Mouse (Mus musculus) monocyte, adult 2 months (primary cell): Measurements from ENCODE around the gene Enpp1.

Source experiments
- DNase-seq, 2 experiments: peaks; one replicate each; pipeline ENCODE4 v3.0.0; 2022; ENCODE audit warnings: low spot score in 2 of 2, low read depth in 1 of 2

Enpp1 gene

DNA sequence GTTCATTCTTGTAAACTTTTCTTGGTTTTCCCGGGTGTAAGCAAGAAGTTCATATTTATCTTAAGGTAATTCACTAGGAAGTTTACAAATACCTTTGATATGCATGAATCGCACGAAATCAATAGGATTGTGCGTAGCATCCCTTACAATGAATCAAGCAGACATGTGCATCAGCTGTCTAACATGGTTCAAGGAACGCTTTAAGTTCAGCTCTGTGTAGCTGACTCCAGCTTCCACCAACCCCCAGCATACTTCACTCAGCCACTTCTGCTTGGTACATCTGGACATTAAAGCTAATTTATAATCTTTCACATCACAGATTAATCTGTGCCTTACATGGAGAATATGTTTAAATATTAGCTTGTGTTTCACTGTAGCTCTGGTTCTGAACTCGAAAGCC, 113.3 kb downstream of the Enpp1 start:
- DNase-seq: no peak

DNA sequence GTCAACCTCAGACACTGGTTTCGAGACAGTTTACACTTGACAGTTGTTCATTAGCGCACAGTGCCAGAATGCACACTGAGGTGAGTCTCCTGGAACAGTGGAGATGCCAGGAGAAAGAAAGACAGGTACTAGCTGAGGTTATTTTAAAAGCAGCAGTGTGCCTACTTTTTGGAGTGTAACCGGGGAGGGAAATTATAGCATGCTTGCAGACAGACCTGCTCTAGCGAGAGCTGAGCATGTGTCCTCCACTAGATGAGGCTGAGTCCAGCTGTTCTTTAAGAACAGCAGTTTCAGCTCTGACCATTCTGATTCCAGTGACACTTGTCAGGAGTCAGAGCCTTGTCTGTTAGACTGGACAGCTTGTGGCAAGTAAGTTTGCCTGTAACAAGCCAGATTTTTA, 114.2 kb downstream of the Enpp1 start:
- DNase-seq: no peak

DNA sequence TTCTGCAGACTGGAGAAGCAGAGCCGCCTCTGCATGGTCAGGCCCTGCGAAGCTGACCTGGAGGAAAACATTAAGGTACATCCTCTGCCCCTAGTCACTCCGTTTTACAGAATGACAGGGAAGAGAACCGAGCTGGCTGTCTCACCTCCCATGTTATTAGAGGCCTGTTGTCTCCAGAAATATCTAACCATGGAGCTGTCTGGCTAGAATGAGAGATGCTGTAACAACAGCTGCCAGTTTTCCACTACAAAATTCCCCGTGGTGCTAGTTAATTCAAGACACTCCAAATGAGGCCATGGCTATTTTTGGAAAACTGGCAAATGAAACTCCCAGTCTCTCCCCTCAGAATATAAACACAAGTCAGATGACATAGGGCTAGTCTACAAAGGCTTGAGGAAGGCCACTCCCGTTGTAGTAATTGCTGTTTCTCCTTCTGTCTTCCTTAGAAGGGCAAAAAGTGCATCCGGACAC, 115.1 kb downstream of the Enpp1 start:
- no peak for DNase-seq

DNA sequence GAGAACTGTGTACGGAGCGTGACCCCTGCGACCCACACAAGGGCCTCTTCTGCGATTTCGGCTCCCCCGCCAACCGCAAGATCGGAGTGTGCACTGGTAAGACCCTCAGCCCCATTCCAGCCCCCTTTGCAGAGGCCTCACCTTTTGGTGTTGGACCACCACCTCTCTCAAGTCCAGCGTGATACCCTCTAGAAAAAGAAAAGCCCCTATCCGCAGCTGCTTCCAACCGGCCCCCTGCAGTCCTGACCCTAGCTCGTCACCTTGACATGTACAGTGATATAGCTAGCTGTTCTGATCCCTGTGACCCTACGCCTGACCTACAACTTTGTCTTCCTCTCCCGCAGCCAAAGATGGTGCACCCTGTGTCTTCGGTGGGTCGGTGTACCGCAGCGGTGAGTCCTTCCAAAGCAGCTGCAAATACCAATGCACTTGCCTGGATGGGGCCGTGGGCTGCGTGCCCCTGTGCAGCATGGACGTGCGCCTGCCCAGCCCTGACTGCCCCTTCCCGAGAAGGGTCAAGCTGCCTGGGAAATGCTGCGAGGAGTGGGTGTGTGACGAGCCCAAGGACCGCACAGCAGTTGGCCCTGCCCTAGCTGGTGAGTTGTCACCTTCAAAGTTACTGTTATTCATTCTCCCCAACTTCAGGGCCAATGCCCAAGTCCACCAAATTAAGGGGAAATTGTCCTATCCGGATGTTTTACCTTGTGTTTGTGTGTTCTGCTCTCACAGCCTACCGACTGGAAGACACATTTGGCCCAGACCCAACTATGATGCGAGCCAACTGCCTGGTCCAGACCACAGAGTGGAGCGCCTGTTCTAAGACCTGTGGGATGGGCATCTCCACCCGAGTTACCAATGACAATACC, 115.7 kb downstream of the Enpp1 start:
- DNase-seq: no peak

DNA sequence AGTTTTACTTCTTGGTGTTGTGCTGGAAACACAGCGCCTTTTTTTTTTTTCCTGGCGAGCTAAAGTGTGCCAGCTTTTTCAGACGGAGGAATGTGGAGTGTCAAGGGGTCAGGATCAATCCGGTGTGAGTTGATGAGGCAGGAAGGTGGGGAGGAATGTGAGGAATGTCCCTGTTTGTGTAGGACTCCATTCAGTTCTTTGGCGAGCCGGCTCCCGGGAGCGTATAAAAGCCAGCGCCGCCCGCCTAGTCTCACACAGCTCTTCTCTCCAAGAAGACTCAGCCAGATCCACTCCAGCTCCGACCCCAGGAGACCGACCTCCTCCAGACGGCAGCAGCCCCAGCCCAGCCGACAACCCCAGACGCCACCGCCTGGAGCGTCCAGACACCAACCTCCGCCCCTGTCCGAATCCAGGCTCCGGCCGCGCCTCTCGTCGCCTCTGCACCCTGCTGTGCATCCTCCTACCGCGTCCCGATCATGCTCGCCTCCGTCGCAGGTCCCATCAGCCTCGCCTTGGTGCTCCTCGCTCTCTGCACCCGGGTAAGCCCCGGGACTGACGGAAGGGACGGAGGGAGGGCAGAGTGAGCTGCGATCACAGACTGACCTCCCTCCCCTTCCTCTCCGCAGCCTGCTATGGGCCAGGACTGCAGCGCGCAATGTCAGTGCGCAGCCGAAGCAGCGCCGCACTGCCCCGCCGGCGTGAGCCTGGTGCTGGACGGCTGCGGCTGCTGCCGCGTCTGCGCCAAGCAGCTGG, 116.5 kb downstream of the Enpp1 start, which contains the start of gene Ccn2:
TSS of gene Ccn2 (plus strand) at position 193 of the 753 bp plus-strand sequence.
- DNase-seq: peak in 1 of 2 experiments; percentile 1

DNA sequence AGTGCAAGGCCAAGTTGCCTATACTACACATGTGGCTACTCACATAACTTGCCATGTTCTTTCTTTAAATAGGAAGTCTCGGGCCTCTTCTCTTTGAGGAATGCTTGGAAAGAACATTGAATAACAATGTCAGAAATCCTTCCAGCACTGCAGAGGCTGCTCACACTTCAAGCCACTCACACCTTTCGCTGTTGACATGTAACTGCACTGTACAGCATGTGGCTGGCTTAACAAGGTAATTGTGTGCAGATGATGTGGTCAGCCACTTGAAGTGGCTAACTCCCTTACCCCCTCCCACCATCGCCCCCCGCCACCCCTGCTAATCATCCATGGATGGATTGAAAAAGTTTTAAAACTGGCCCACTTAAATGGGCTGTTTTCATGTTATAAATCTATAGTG, 118.4 kb downstream of the Enpp1 start:
- DNase-seq: no peak

DNA sequence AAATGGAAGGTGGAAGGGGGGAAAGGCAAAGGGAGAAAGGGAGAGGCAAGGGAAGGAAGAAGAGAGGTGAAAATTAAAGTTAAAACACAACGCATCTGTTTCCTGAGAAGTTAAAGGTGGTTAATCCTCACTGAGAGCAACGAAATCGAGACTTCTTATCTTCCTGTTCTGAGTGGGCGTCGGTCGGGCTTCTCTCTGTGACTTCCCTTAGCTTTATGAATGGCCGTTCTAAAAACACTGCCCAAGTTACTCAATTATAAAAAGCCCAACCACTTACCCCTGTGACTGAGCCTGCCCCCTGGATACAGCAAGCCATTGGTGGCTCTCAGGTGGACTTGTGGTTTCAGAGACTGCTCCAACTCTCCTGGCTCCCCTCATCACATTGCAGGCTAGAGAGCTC, 119.0 kb downstream of the Enpp1 start:
- no peak for DNase-seq

DNA sequence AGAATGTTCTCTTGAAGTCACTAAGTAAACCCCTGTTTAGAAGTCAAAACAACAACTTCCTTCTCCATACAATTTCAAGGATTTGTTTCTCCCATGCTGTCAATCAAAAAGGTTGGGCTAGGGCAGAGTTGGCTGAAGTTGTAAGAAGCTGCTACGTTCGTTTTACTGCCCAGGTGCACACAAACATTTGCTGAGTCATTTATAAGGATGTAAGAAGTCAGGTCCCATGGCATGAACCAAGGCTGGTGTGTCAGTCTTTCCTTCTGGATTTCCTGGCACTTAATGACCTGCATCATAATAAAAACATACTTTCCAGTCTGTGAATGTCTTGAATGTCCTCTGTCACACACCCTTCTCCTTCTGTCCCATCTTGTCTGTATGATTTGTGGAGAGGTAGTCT, 119.6 kb downstream of the Enpp1 start:
- DNase-seq: no peak

DNA sequence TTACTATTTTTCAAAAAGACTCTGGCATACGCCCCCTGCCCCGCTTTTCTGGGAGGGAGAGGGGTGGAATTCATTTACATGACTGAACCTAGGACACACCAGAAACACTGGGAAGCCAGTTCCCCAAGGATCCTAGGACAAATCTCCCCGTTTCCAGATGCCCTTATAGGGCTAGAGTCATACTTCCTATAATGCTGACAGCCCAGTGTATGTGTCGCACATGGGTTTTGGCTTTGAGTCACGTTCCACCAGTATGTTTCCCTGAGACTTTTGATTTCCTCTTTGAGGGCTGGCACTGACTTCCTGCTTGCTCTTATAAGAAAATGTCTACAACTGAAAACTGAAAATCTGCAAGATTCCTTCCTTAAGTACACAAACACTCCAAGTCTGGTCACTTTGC, 120.2 kb downstream of the Enpp1 start:
- DNase-seq: no peak

DNA sequence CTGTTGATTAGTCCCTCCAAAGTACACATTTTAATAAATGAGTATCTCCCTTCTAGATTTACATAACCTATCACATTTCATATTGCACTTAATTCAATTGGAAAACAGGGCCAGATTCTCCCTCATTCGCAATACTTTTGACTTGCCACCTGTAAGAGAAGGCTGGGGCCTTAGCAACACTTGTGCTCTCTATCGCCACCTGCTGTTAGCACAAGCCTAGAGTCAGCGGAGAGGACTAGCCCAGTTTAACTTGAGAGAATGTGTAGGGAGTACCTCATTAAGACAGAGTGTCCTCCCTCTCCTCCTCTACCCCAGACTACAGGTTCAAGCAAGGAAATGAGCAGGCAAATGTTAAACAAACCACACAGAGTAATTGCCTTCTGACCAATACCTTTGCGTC, 120.8 kb downstream of the Enpp1 start:
- DNase-seq: peak in 1 of 2 experiments; percentile 24

DNA sequence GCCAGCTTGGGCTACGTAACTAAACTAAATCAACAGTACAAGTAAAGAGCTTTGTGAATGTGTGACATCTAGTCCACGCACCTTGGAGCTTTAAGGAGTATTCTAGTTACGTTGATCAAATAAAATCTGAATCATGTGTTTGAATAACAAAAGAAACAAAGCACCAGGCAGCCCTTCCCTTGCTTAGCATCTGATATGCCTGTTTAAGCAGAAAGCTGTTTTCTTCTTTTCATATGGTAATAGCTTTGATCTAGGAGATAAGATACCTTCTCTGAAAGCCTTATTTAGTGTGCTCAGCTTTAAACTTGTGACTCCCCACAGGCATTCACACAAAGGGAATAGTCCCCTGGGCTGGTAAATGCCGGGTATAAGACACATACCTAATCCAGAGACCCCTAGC, 121.4 kb downstream of the Enpp1 start:
- no peak for DNase-seq

DNA sequence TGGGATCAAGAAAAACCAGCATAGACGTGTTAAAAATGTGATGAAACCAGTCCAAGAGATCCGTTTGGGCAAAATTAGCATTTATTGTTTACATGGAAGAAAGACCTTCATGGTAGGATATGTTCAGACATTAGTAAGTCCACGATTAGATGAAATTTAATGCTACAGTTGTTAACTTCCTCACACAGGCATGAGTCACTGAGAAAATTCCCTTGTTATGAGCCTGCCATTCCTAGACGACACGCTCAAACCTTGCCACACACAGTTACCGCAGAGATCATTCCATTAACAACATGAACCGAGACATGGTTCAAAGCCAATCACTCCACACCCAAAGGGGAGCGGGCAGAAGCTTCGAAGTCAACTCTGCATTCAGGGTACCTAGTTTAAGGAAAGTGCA, 122.7 kb downstream of the Enpp1 start:
- DNase-seq: no peak

DNA sequence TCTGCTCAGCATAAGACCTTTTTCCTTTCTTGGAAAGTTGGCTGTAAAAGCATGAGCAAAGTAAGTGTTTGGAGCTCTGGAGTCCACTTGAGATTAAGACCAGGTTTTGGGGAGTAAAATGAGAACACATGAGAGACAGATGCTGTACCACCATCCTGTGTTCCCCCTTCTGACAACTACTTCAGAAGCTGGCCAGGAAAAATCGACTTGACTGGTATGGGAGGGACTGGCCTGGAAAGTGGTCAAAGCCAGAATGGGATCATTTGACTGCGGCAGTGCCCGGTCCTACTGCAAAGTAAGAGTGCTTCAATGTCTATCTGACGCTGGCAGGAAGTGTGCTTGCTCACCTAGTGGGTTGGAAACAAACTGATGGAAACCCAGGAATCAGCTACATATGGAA, 123.1 kb downstream of the Enpp1 start:
- no peak for DNase-seq
